Mouse (Mus musculus) T-helper 1 cell (primary cell): ENCODE measurements around the gene Crlf2.

Source experiments
- in situ Hi-C: fragments of 300-600 bp; cut with MboI, MseI; formaldehyde crosslinking; loops from one replicate; pipeline ENCODE4 v1.15.1; 2025; ENCODE audit warnings: high pct_unique_total_duplicates

The Crlf2 gene

DNA sequence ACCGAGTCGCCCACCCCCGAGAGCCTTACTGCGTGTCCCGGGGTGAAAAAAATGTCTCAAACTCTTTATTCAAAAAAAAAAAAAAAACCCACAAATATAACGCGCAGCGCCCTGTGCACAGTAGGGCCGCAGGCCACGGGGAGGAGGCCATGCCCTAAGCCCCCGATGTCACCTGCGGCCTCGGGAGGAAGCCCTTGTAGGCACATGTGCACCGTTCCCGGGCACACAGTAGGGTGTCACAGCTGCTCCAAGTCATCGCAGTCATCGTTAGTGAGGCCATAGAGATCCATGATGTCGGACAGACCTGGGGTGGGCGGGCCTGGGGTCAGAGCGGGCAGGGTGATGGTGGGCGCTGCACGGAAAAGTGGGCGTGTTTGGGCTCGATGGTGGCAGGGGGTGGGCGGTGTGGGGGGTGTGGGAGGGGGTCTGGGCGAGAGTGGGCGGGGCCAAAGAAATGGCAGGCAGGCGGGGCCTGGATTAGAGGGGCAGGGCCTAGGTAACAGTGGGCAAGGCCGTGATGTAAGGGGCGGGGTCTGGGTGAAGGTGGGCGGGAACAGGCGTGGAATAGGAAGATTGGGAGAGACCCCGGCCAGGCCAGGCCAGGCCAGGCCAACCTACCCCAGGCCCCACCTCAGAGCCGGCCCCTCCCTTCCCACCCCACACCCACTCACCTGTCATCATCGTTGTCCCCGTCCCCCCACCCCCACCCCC is 8.4 kb downstream of the Crlf2 start:
- in situ Hi-C loops = loop anchor here (10.0 kb wide), 2 partner anchors 374 to 554 kb away; partner anchors contain the start of genes Gm15446 and Gtpbp6

DNA sequence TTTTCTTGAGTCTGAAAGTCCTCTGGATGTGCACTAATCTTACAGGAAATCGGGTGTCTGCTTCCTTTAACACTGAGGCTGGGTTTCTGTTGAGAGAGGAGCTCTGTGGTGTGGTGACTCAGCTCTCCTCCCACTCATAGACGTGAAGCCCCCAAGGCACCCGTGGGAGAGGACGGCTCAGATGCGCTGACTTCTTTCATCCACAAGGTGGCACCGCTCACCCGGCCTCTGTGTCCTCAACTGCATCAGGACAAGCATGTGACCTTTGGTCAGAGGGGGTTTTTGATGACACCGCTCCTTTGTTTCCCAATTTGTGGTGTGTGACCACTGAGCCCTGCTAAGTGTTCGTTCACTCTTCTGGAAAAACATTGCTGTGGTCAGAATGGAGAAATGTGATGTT is 10.1 kb downstream of the Crlf2 start:
- in situ Hi-C loops = no loop called here

DNA sequence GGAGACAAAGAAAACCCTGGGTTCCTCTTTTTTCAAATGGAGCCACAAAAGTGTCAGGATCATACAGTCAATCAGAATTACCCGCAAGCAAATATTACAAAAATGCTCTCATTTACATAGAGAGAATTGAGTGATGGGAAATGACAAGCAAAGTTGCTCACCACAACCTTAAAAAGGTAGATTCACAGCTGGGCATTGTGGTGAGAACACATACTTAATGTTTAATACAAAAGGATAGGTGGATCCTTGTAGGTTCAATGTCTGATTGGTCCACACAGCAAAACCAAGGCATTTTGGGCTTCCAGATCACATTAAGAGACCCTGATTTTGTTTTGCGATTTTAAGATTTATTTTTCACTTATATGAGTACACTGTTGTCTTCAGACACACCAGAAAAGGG is 11.7 kb downstream of the Crlf2 start:
- in situ Hi-C loops = no loop called here

- in situ Hi-C loops = no loop called here
Observed at GRCm38 (mm10) chr5:109509679-109510078, 49.1 kb downstream of the Crlf2 start.

DNA sequence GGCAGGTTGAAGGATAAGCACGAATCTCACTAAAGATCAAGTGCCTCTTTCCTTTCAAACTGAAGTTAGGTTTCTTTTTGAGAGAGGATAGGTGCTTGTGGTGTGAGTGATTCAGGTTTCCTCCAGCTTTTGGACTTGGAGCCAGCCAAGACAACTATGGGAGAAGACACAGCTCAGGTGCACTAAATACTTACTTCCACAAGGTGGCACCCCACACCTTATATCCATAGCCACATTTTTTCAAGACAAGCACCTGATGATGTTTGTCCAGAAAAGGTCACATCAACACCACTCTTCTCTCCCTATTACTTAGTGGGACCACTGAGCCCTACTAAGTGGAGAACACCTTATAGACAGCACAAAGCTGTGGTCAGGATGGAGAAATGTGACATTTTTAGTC is 52.1 kb downstream of the Crlf2 start:
- in situ Hi-C loops = no loop called here
